Mouse (Mus musculus): ENCODE results near the gene Creb3. TPM values are rescaled to one million over a fixed set of nuclear protein-coding genes. Genes with fewer than 3 reads are reported as not detected.

Gene Creb3
- polyA plus RNA-seq, 1 experiment from 2014 or later = 41.7 TPM

DNA sequence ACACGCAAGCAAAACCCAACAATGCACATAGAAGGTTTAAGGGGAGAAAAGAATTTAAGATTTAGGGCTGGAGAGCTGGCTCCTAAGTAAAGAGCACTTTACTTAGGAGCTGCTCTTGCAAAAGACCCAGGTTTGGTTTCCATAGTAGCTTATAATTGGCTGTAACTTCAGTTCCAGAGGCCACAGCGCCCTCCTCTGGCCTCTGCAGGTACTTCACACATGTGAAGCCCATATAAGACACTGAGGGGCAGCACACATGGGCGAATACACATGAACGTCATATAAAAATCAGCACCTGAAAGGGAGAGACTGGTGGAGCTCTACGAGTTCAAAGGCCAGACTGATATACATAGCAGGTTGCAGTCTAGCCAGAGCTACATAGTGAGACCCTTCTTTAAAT, 34.3 kb upstream of the Creb3 start:
- no peak overlapping the region for H3K9ac ChIP-seq (replicated peaks; ENCODE audit: low read length)
- peaks cover 2% of the 10 kb centered on the region; the same call in 1 of the 2 replicates for H3K4me1 ChIP-seq (ENCODE audit: control insufficient read depth, insufficient read depth, low read length)
- no peak overlapping the region for H3K27ac ChIP-seq (replicated peaks; ENCODE audit: low read depth, low read length)
- no peak for ATAC-seq (replicated peaks; ENCODE audit: insufficient number of reproducible peaks, low FRiP score, low TSS enrichment, low read depth)
- WGBS = 64% methylated on average over 5 of the region's 5 CpGs
- no peak overlapping the region for H3K4me2 ChIP-seq (ENCODE audit: low read depth, low read length)
- DNase-seq (ENCODE audit: low spot score) = no peak
- H3K4me3 ChIP-seq (ENCODE audit: low read depth, low read length) = no peak overlapping the region
- H3K36me3 ChIP-seq (replicated peaks; ENCODE audit: control insufficient read depth, insufficient read depth, low read depth, low read length) = peaks cover 3% of the 10 kb centered on the region
- H3K9me3 ChIP-seq (replicated peaks; ENCODE audit: control insufficient read depth, low read length) = no peaks in the 10 kb centered on the region
- peaks cover 12% of the 10 kb centered on the region for H3K27me3 ChIP-seq (ENCODE audit: control insufficient read depth, insufficient read depth, low read length)

- ATAC-seq (replicated peaks; ENCODE audit: insufficient number of reproducible peaks, low FRiP score, low TSS enrichment, low read depth) (no peak), DNase-seq (ENCODE audit: low spot score) (no peak)
- H3K27me3 ChIP-seq (ENCODE audit: control insufficient read depth, insufficient read depth, low read length) = peaks cover 9% of the 10 kb centered on the region
- H3K36me3 ChIP-seq (replicated peaks; ENCODE audit: control insufficient read depth, insufficient read depth, low read depth, low read length) = peaks cover 7% of the 10 kb centered on the region
- H3K4me2 ChIP-seq (ENCODE audit: low read depth, low read length) = no peak overlapping the region
- no peak overlapping the region for H3K27ac ChIP-seq (replicated peaks; ENCODE audit: low read depth, low read length)
- no peak overlapping the region for H3K9ac ChIP-seq (replicated peaks; ENCODE audit: low read length)
- H3K9me3 ChIP-seq (replicated peaks; ENCODE audit: control insufficient read depth, low read length) = no peaks in the 10 kb centered on the region
- no peak overlapping the region for H3K4me3 ChIP-seq (ENCODE audit: low read depth, low read length)
- WGBS = 74% methylated on average over 9 of the region's 9 CpGs
- H3K4me1 ChIP-seq (ENCODE audit: control insufficient read depth, insufficient read depth, low read length) = peaks cover under 1% of the 10 kb centered on the region; the same call in 1 of the 2 replicates
These were observed 33.6 kb upstream of the Creb3 start for GRCm38 (mm10) chr4:43528487-43528886.

- DNase-seq (ENCODE audit: low spot score) (no peak), ATAC-seq (replicated peaks; ENCODE audit: insufficient number of reproducible peaks, low FRiP score, low TSS enrichment, low read depth) (no peak)
- WGBS = 68% methylated on average over 8 of the region's 8 CpGs
- Histone ChIP-seq H3K36me3 (replicated peaks; ENCODE audit: control insufficient read depth, insufficient read depth, low read depth, low read length) (peaks cover 13% of the 10 kb centered on the region), H3K27me3 (ENCODE audit: control insufficient read depth, insufficient read depth, low read length) (no peaks in the 10 kb centered on the region), H3K9ac (replicated peaks; ENCODE audit: low read length) (no peak overlapping the region), H3K4me3 (ENCODE audit: low read depth, low read length) (no peak overlapping the region), H3K4me2 (ENCODE audit: low read depth, low read length) (no peak overlapping the region), H3K9me3 (replicated peaks; ENCODE audit: control insufficient read depth, low read length) (no peaks in the 10 kb centered on the region), H3K27ac (replicated peaks; ENCODE audit: low read depth, low read length) (no peak overlapping the region), H3K4me1 (ENCODE audit: control insufficient read depth, insufficient read depth, low read length) (no peaks in the 10 kb centered on the region)
These were observed 32.0 kb upstream of the Creb3 start for GRCm38 (mm10) chr4:43530081-43530501.

DNA sequence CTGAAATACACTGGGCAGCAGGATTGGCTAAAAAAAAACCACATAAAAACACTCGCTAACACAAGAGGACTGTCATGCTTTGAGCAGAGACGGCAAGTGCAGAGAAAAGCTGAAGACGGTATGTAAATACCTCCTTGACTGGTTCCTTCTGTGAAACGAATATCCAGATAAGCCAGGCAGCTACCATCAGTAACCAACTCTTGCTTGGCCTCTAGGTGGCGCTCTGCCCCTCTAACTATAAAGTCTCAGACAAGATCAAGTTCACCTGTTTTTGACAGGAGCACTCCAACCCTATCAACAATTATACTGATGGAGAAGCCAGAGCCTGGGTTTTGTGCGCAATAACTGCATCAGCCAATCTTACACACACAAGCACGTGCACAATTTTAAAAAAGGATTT, 31.6 kb upstream of the Creb3 start:
- Histone ChIP-seq H3K9me3 (replicated peaks; ENCODE audit: control insufficient read depth, low read length) (no peaks in the 10 kb centered on the region), H3K9ac (replicated peaks; ENCODE audit: low read length) (no peak overlapping the region), H3K4me3 (ENCODE audit: low read depth, low read length) (no peak overlapping the region), H3K4me1 (ENCODE audit: control insufficient read depth, insufficient read depth, low read length) (no peaks in the 10 kb centered on the region), H3K27ac (replicated peaks; ENCODE audit: low read depth, low read length) (no peak overlapping the region), H3K36me3 (replicated peaks; ENCODE audit: control insufficient read depth, insufficient read depth, low read depth, low read length) (peaks cover 17% of the 10 kb centered on the region), H3K27me3 (ENCODE audit: control insufficient read depth, insufficient read depth, low read length) (no peaks in the 10 kb centered on the region), H3K4me2 (ENCODE audit: low read depth, low read length) (no peak overlapping the region)
- WGBS = 25% methylated on average over 7 of the region's 7 CpGs
- ATAC-seq (replicated peaks; ENCODE audit: insufficient number of reproducible peaks, low FRiP score, low TSS enrichment, low read depth) (no peak), DNase-seq (ENCODE audit: low spot score) (peak; percentile 80)

DNA sequence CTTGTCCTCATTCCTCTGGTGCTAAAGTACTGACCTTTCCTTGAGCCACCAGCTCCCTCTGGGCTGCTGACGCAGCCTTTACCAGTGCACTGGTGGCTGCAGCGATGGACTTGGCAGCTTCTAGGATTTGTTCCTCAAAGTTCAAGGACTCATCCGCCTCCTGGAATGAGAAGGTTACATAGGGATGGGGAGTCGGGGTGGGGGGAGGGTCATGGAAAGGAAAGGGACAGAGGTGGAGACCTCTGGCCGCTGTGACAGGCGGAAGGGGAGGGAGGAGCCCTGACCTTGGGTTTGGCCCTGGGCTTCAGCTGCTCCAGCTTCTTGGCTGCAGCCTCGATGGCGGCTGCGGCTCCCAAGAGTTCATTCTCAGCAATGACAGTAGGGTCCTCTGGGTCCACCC, 28.9 kb upstream of the Creb3 start:
- ATAC-seq (replicated peaks; ENCODE audit: insufficient number of reproducible peaks, low FRiP score, low TSS enrichment, low read depth) (no peak), DNase-seq (ENCODE audit: low spot score) (no peak)
- WGBS = 80% methylated on average over 9 of the region's 9 CpGs
- no peak overlapping the region for H3K4me2 ChIP-seq (ENCODE audit: low read depth, low read length)
- peaks cover 24% of the 10 kb centered on the region for H3K36me3 ChIP-seq (replicated peaks; ENCODE audit: control insufficient read depth, insufficient read depth, low read depth, low read length)
- no peaks in the 10 kb centered on the region for H3K27me3 ChIP-seq (ENCODE audit: control insufficient read depth, insufficient read depth, low read length)
- H3K9ac ChIP-seq (replicated peaks; ENCODE audit: low read length) = no peak overlapping the region
- no peak overlapping the region for H3K27ac ChIP-seq (replicated peaks; ENCODE audit: low read depth, low read length)
- no peak overlapping the region for H3K4me3 ChIP-seq (ENCODE audit: low read depth, low read length)
- no peaks in the 10 kb centered on the region for H3K9me3 ChIP-seq (replicated peaks; ENCODE audit: control insufficient read depth, low read length)
- no peaks in the 10 kb centered on the region for H3K4me1 ChIP-seq (ENCODE audit: control insufficient read depth, insufficient read depth, low read length)

DNA sequence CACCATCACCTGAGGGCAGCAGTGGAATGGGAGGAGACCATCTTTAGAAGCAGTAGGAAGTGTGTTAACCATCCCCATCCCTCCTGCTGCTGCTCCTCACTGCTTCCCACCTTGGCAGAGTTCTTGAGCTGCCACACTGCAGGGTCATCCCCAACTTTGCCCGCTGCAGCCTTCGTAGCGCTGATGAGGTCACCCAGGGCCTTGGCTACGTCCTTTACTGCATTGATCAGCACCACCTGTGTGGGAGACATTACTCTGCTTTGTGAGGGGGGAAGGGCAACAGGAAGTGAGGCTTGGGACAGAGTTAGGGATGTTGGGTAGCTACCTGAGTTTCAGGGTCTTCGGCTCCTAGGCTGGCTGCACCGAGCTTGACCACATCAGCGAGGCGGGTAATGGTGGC, 26.5 kb upstream of the Creb3 start:
- H3K4me1 ChIP-seq (ENCODE audit: control insufficient read depth, insufficient read depth, low read length) = no peaks in the 10 kb centered on the region
- H3K4me3 ChIP-seq (ENCODE audit: low read depth, low read length) = no peak overlapping the region
- no peaks in the 10 kb centered on the region for H3K27me3 ChIP-seq (ENCODE audit: control insufficient read depth, insufficient read depth, low read length)
- ATAC-seq (replicated peaks; ENCODE audit: insufficient number of reproducible peaks, low FRiP score, low TSS enrichment, low read depth) = no peak
- peaks cover 39% of the 10 kb centered on the region for H3K36me3 ChIP-seq (replicated peaks; ENCODE audit: control insufficient read depth, insufficient read depth, low read depth, low read length)
- no peak for DNase-seq (ENCODE audit: low spot score)
- WGBS = 95% methylated on average over 8 of the region's 8 CpGs
- no peak overlapping the region for H3K27ac ChIP-seq (replicated peaks; ENCODE audit: low read depth, low read length)
- no peaks in the 10 kb centered on the region for H3K9me3 ChIP-seq (replicated peaks; ENCODE audit: control insufficient read depth, low read length)
- H3K4me2 ChIP-seq (ENCODE audit: low read depth, low read length) = no peak overlapping the region
- H3K9ac ChIP-seq (replicated peaks; ENCODE audit: low read length) = no peak overlapping the region

DNA sequence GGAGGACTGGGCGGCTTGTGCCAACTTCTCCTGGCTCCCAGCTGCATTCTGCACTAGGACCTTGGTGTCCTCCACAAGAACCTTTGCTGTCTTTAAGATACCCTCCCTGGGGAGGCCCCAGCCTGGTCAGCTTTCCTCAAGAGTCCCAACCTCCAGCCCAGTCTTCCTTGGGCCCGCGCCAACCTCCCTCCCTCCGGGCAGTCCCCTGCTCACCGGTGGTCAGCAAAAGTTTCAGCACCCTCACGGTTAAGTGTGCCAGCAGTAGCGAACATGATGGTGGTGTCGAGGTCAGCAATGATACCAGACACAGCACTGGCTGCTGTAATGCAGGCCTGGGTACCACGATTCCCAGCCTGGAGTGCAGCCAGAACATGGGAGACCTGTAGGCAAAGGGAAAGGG, 26.1 kb upstream of the Creb3 start:
- Histone ChIP-seq H3K4me3 (ENCODE audit: low read depth, low read length) (no peak overlapping the region), H3K9me3 (replicated peaks; ENCODE audit: control insufficient read depth, low read length) (no peaks in the 10 kb centered on the region), H3K4me1 (ENCODE audit: control insufficient read depth, insufficient read depth, low read length) (no peaks in the 10 kb centered on the region), H3K4me2 (ENCODE audit: low read depth, low read length) (no peak overlapping the region), H3K9ac (replicated peaks; ENCODE audit: low read length) (no peak overlapping the region), H3K27ac (replicated peaks; ENCODE audit: low read depth, low read length) (no peak overlapping the region), H3K36me3 (replicated peaks; ENCODE audit: control insufficient read depth, insufficient read depth, low read depth, low read length) (peaks cover 39% of the 10 kb centered on the region), H3K27me3 (ENCODE audit: control insufficient read depth, insufficient read depth, low read length) (no peaks in the 10 kb centered on the region)
- 94% methylated on average over 9 of the region's 9 CpGs for WGBS
- DNase-seq (ENCODE audit: low spot score) = no peak
- no peak for ATAC-seq (replicated peaks; ENCODE audit: insufficient number of reproducible peaks, low FRiP score, low TSS enrichment, low read depth)

- Histone ChIP-seq H3K36me3 (replicated peaks; ENCODE audit: control insufficient read depth, insufficient read depth, low read depth, low read length) (peaks cover 37% of the 10 kb centered on the region), H3K27ac (replicated peaks; ENCODE audit: low read depth, low read length) (no peak overlapping the region), H3K4me2 (ENCODE audit: low read depth, low read length) (no peak overlapping the region), H3K4me1 (ENCODE audit: control insufficient read depth, insufficient read depth, low read length) (no peaks in the 10 kb centered on the region), H3K27me3 (ENCODE audit: control insufficient read depth, insufficient read depth, low read length) (no peaks in the 10 kb centered on the region), H3K9me3 (replicated peaks; ENCODE audit: control insufficient read depth, low read length) (no peaks in the 10 kb centered on the region), H3K9ac (replicated peaks; ENCODE audit: low read length) (no peak overlapping the region), H3K4me3 (ENCODE audit: low read depth, low read length) (no peak overlapping the region)
- ATAC-seq (replicated peaks; ENCODE audit: insufficient number of reproducible peaks, low FRiP score, low TSS enrichment, low read depth) (no peak), DNase-seq (ENCODE audit: low spot score) (no peak)
- WGBS = 60% methylated on average over 3 of the region's 3 CpGs
These were observed 20.1 kb upstream of the Creb3 start for GRCm38 (mm10) chr4:43542044-43542443.

Measured in embryonic facial prominence, embryonic 11.5 days (tissue).